Mouse (Mus musculus): ENCODE results near the gene Kcnmb3.

DNA sequence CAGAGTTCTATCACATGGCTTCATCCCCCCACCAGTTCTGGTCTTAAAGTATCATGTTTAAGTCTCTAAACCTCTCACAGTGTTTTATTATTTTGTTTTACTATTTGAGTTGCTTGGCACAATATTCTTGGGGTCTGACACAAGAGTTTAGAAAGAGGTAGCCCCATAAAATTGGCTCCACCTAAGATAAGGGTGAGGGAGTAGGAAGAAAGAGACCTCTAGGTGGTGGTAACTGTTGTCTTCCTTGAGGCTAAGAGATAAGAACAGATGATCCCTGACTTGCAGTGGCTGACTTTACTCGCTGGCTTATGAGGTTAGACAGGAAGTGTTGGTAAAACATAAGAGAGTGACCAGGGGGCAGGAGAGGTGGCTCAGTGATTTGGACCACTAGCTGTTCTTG lies 43.7 kb upstream of the Kcnmb3 start:
- TF ChIP-seq MAX (IDR thresholded peaks at IDR 0.05): no peak
- no peak for TF ChIP-seq CTCF (IDR thresholded peaks at IDR 0.05; ENCODE audit: control insufficient read depth, insufficient read depth, insufficient read length)

All from C2C12 (cell line).